Mouse (Mus musculus) hindbrain, embryonic 13.5 days (tissue): ENCODE data around the gene Ttf2. TPM values are rescaled to one million over a fixed set of nuclear protein-coding genes. Genes with fewer than 3 reads are reported as not detected.
A peak's percentile ranks its signal among the peaks of the same experiment; 100 is the strongest.

Experiments
- ATAC-seq: fragments of 200-750 bp; cut with Nextera tagmentation; 2 replicates; pipeline ENCODE4 v1.8.0; 2017; ENCODE audit warnings: moderate TSS enrichment; ENCODE audit not compliant: low FRiP score
- H3K27ac ChIP-seq: fragments of 300-500 bp; sonication (generic); 2 replicates; pipeline ENCODE4 v1.5.1; 2015; ENCODE audit warnings: inconsistent platforms, mild to moderate bottlenecking, moderate library complexity
- H3K27me3 ChIP-seq: fragments of 300-500 bp; sonication (generic); 2 replicates; pipeline ENCODE4 v1.6.1; 2015; ENCODE audit warnings: mild to moderate bottlenecking, inconsistent platforms
- H3K36me3 ChIP-seq: fragments of 300-500 bp; sonication (generic); 2 replicates; pipeline ENCODE4 v1.6.1; 2015; ENCODE audit warnings: mild to moderate bottlenecking, inconsistent platforms
- H3K4me1 ChIP-seq: fragments of 300-500 bp; sonication (generic); replicated peaks from 2 replicates; pipeline ENCODE4 v1.6.1; 2015; ENCODE audit warnings: inconsistent platforms
- H3K4me2 ChIP-seq: fragments of 300-500 bp; sonication (generic); 2 replicates; pipeline ENCODE4 v1.6.1; 2015; ENCODE audit warnings: inconsistent platforms, mild to moderate bottlenecking, moderate library complexity
- H3K4me3 ChIP-seq: fragments of 300-500 bp; sonication (generic); 2 replicates; pipeline ENCODE4 v1.5.1; 2015; ENCODE audit warnings: mild to moderate bottlenecking, inconsistent platforms
- H3K9ac ChIP-seq: fragments of 300-500 bp; sonication (generic); 2 replicates; pipeline ENCODE4 v1.6.1; 2015; ENCODE audit warnings: mild to moderate bottlenecking, inconsistent platforms
- H3K9me3 ChIP-seq: fragments of 300-500 bp; sonication (generic); 2 replicates; pipeline ENCODE4 v1.6.1; 2016; ENCODE audit warnings: inconsistent platforms
- WGBS: fragments of 180-500 bp; shearing (Covaris S2); methylation state at CpG from one replicate; pipeline ENCODE4 v1.1.7; 2015; 5-methylcytosine and 5-hydroxymethylcytosine counted together
- polyA plus RNA-seq: library from polyadenylated mRNA; unstranded; fragments of >200 nt; fragmentation: Nextera tagmentation; extraction: Ambion mirVana; gene quantifications from 2 replicates; pipeline ENCODE4 v1.2.1, GENCODE M21; 2015

Gene Ttf2
- polyA plus RNA-seq, 1 experiment from 2014 or later: 6.5 TPM

GRCm38 (mm10) chr3:100961501-100961900, 8.0 kb downstream of the Ttf2 start:
- H3K9ac ChIP-seq: 0 out of 2 replicates have a peak overlapping the region, but pooled peaks have one; percentile 13
- no peaks in the 10 kb centered on the region for H3K4me1 ChIP-seq
- peaks cover 49% of the 10 kb centered on the region for H3K36me3 ChIP-seq
- H3K4me3 ChIP-seq: no peak overlapping the region
- no peaks in the 10 kb centered on the region for H3K9me3 ChIP-seq
- 93% methylated on average over 7 of the region's 7 CpGs for WGBS
- H3K4me2 ChIP-seq: no peak overlapping the region
- H3K27me3 ChIP-seq: no peaks in the 10 kb centered on the region
- no peak overlapping the region for H3K27ac ChIP-seq
- ATAC-seq: no peak

GRCm38 (mm10) chr3:100961007-100961406, 8.5 kb downstream of the Ttf2 start:
- Histone ChIP-seq H3K36me3 (peaks cover 49% of the 10 kb centered on the region), H3K27ac (no peak overlapping the region), H3K4me2 (no peak overlapping the region), H3K27me3 (no peaks in the 10 kb centered on the region), H3K9me3 (no peaks in the 10 kb centered on the region), H3K4me3 (no peak overlapping the region), H3K9ac (0 out of 2 replicates have a peak overlapping the region, but pooled peaks have one; percentile 13), H3K4me1 (no peaks in the 10 kb centered on the region)
- ATAC-seq: no peak
- 92% methylated on average over 5 of the region's 5 CpGs for WGBS

GRCm38 (mm10) chr3:100954616-100955015, 14.8 kb downstream of the Ttf2 start:
- Histone ChIP-seq H3K4me3 (no peak overlapping the region), H3K9ac (no peak overlapping the region), H3K4me1 (no peaks in the 10 kb centered on the region), H3K36me3 (peaks cover 42% of the 10 kb centered on the region), H3K9me3 (no peaks in the 10 kb centered on the region), H3K27me3 (no peaks in the 10 kb centered on the region), H3K4me2 (no peak overlapping the region), H3K27ac (no peak overlapping the region)
- no peak for ATAC-seq

- WGBS: 92% methylated on average over 4 of the region's 4 CpGs
Measured at GRCm38 (mm10) chr3:100951531-100951930, 17.9 kb downstream of the Ttf2 start.

GRCm38 (mm10) chr3:100947286-100947685, 22.2 kb downstream of the Ttf2 start:
- Histone ChIP-seq H3K36me3 (peaks cover 55% of the 10 kb centered on the region), H3K9ac (no peak overlapping the region), H3K27ac (no peak overlapping the region), H3K9me3 (no peaks in the 10 kb centered on the region), H3K4me3 (no peak overlapping the region), H3K27me3 (no peaks in the 10 kb centered on the region), H3K4me1 (no peaks in the 10 kb centered on the region), H3K4me2 (no peak overlapping the region)
- no peak for ATAC-seq
- WGBS: 96% methylated on average over 8 of the region's 8 CpGs

More at GRCm38 (mm10) chr3:100951531-100951930, 17.9 kb downstream of the Ttf2 start:
- ATAC-seq: no peak
- H3K9me3 ChIP-seq: no peaks in the 10 kb centered on the region
- H3K9ac ChIP-seq: no peak overlapping the region
- H3K4me2 ChIP-seq: no peak overlapping the region
- no peak overlapping the region for H3K27ac ChIP-seq
- no peaks in the 10 kb centered on the region for H3K27me3 ChIP-seq
- H3K4me3 ChIP-seq: no peak overlapping the region
- H3K4me1 ChIP-seq: no peaks in the 10 kb centered on the region
- peaks cover 36% of the 10 kb centered on the region for H3K36me3 ChIP-seq

GRCm38 (mm10) chr3:100940496-100941037, 28.9 kb downstream of the Ttf2 start:
- H3K27me3 ChIP-seq: no peaks in the 10 kb centered on the region
- H3K4me3 ChIP-seq: no peak overlapping the region
- H3K4me2 ChIP-seq: no peak overlapping the region
- no peaks in the 10 kb centered on the region for H3K9me3 ChIP-seq
- no peak for ATAC-seq
- 93% methylated on average over 4 of the region's 4 CpGs for WGBS
- H3K27ac ChIP-seq: no peak overlapping the region
- no peaks in the 10 kb centered on the region for H3K4me1 ChIP-seq
- no peak overlapping the region for H3K9ac ChIP-seq
- peaks cover 69% of the 10 kb centered on the region for H3K36me3 ChIP-seq

GRCm38 (mm10) chr3:100938211-100938610, 31.3 kb downstream of the Ttf2 start:
- Histone ChIP-seq H3K36me3 (peaks cover 71% of the 10 kb centered on the region), H3K4me3 (no peak overlapping the region), H3K4me2 (no peak overlapping the region), H3K9ac (no peak overlapping the region), H3K27ac (no peak overlapping the region), H3K9me3 (no peaks in the 10 kb centered on the region), H3K27me3 (no peaks in the 10 kb centered on the region), H3K4me1 (no peaks in the 10 kb centered on the region)
- ATAC-seq: no peak
- WGBS: 88% methylated on average over 4 of the region's 4 CpGs

- H3K4me2 ChIP-seq: no peak overlapping the region
- H3K36me3 ChIP-seq: peaks cover 82% of the 10 kb centered on the region
- H3K9ac ChIP-seq: no peak overlapping the region
- no peak for ATAC-seq
- WGBS: 94% methylated on average over 6 of the region's 6 CpGs
- no peaks in the 10 kb centered on the region for H3K4me1 ChIP-seq
- no peaks in the 10 kb centered on the region for H3K9me3 ChIP-seq
- H3K4me3 ChIP-seq: no peak overlapping the region
- no peak overlapping the region for H3K27ac ChIP-seq
- no peaks in the 10 kb centered on the region for H3K27me3 ChIP-seq
Measured at GRCm38 (mm10) chr3:100936201-100936600, 33.3 kb downstream of the Ttf2 start.

GRCm38 (mm10) chr3:100935521-100935920, 33.9 kb downstream of the Ttf2 start:
- no peak overlapping the region for H3K9ac ChIP-seq
- ATAC-seq: no peak
- no peak overlapping the region for H3K4me3 ChIP-seq
- H3K27ac ChIP-seq: no peak overlapping the region
- no peak overlapping the region for H3K4me2 ChIP-seq
- WGBS: 98% methylated on average over 6 of the region's 6 CpGs
- H3K4me1 ChIP-seq: no peaks in the 10 kb centered on the region
- H3K36me3 ChIP-seq: peaks cover 82% of the 10 kb centered on the region
- no peaks in the 10 kb centered on the region for H3K27me3 ChIP-seq
- H3K9me3 ChIP-seq: no peaks in the 10 kb centered on the region

- H3K27ac ChIP-seq: no peak overlapping the region
- 75% methylated on average over 11 of the region's 11 CpGs for WGBS
- no peak overlapping the region for H3K4me3 ChIP-seq
- 0 out of 2 replicates have a peak, but pooled peaks cover 5% of the 10 kb centered on the region for H3K4me1 ChIP-seq
- ATAC-seq: no peak
- no peak overlapping the region for H3K4me2 ChIP-seq
- no peak overlapping the region for H3K9ac ChIP-seq
- H3K9me3 ChIP-seq: no peaks in the 10 kb centered on the region
- H3K27me3 ChIP-seq: no peaks in the 10 kb centered on the region
- H3K36me3 ChIP-seq: peaks cover 90% of the 10 kb centered on the region
Measured at GRCm38 (mm10) chr3:100932077-100932944, 37.2 kb downstream of the Ttf2 start.

- H3K4me1 ChIP-seq: peaks cover 13% of the 10 kb centered on the region
- no peak overlapping the region for H3K4me3 ChIP-seq
- 94% methylated on average over 23 of the region's 23 CpGs for WGBS
- no peaks in the 10 kb centered on the region for H3K27me3 ChIP-seq
- H3K9ac ChIP-seq: no peak overlapping the region
- ATAC-seq: no peak
- H3K9me3 ChIP-seq: no peaks in the 10 kb centered on the region
- H3K27ac ChIP-seq: no peak overlapping the region
- H3K4me2 ChIP-seq: no peak overlapping the region
- peaks cover 85% of the 10 kb centered on the region for H3K36me3 ChIP-seq
Measured at GRCm38 (mm10) chr3:100931332-100932076, 38.0 kb downstream of the Ttf2 start.

GRCm38 (mm10) chr3:100925176-100925575, 44.3 kb downstream of the Ttf2 start:
- Histone ChIP-seq H3K4me1 (peaks cover 58% of the 10 kb centered on the region), H3K36me3 (peaks cover 34% of the 10 kb centered on the region), H3K9ac (no peak overlapping the region), H3K27me3 (no peaks in the 10 kb centered on the region), H3K4me3 (no peak overlapping the region), H3K9me3 (no peaks in the 10 kb centered on the region), H3K4me2 (no peak overlapping the region), H3K27ac (no peak overlapping the region)
- no peak for ATAC-seq
- 88% methylated on average over 16 of the region's 16 CpGs for WGBS
